Mouse (Mus musculus) heart, postnatal 25 days (tissue): ENCODE data around the gene Lmo2. TPM values are rescaled to one million over a fixed set of nuclear protein-coding genes. Genes with fewer than 3 reads are reported as not detected.
A peak's percentile ranks its signal among the peaks of the same experiment; 100 is the strongest.

Experiments used
- DNase-seq: peaks from one replicate; pipeline ENCODE4 v3.0.0; 2022; ENCODE audit warnings: low spot score
- intact Hi-C: fragments of 180-260 bp; cut with DNase I; formaldehyde crosslinking; loops from one replicate; pipeline ENCODE4 v1.15.1; 2025
- total RNA-seq, 2 experiments: library from RNA; stranded (reverse); gene quantifications; 2 replicates each; pipeline ENCODE4 v1.2.3; 2021

Gene Lmo2
- total RNA-seq, 2 experiments from 2014 or later: 19.3 to 19.8 TPM

DNA sequence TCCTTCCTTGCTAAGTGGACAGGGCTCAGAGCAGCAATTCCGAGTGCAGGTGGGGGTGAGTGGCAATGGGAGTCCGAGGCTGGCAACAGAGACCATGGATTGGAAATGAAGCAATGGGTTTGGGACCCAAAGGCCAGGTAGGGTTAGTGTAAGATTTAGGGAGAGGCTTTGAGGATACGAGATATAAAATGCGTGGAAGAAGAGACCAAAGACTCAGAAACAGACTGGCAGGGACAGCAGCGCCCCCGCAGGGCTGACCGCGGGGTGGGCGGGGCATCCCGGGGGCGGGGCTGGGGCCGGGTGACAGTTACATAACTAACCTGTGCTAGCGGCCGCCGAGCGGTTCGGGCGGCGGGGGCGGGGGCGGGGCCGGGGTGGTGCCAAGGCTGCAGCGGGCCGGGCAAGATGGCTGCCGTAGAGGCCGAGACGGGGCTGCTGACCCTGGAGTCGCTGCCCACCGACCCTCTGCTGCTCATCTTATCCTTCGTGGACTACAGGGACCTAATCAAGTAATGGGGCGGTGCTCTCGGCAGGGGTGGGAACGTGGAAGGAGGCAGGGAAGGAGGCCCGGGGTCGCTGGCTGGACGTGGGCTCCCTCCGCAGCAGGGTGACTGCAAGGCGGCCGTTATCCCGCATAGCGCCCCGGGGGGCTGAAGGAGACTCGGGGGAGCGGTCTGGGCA, 69.8 kb downstream of the Lmo2 start, which contains the start of gene Fbxo3:
TSS of gene Fbxo3 (plus strand) at position 264 of the 681 bp plus-strand sequence.
- intact Hi-C loops: no loop called here
- DNase-seq: peak; percentile 75

- DNase-seq: no peak
- intact Hi-C loops: no loop called here
Measured at GRCm38 (mm10) chr2:104028139-104028723, 70.4 kb downstream of the Lmo2 start, which contains the start of gene 4931422A03Rik. 4931422A03Rik (minus strand) TSS chr2:104028361.

GRCm38 (mm10) chr2:104029074-104029473, 71.3 kb downstream of the Lmo2 start:
- no peak for DNase-seq
- intact Hi-C loops: no loop called here

DNA sequence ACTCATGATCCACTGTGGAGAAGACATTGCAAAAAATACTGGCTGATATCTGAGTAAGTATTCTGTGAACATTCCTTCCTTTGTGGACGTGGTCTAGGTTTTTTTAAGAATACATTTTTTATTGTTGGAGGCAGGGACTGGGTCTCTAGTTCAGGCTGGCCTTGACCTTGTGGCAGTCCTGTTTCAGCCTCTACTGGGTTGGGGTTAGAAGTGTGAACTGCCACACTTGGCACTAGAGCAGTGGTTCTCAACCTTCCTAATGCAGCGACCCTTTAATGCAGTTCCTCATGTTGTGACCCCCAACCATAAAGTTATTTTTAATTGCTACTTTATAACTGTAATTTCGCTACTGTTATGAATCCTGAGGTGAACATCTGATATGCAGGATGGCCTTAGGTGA, 72.6 kb downstream of the Lmo2 start:
- intact Hi-C loops: loop anchor here (10.0 kb wide), 2 partner anchors 64 to 464 kb away; partner anchors contain the start of genes Cd59a and Hipk3
- DNase-seq: no peak

Other genes starting within 250 kb of the Lmo2 start
- 10 to 100 TPM; 12.7 to 13.7 TPM for gene Nat10, start 196.7 kb upstream of the Lmo2 start, total RNA-seq
- gene Caprin1, start 160.3 kb upstream of the Lmo2 start, total RNA-seq: 100 to 1,000 TPM; 197 to 217 TPM
- gene Fbxo3, start 69.7 kb downstream of the Lmo2 start, total RNA-seq: 10 to 100 TPM; 51.9 to 58.3 TPM
- not detected for gene 4931422A03Rik, start 70.4 kb downstream of the Lmo2 start, total RNA-seq
- under 1 TPM in 1 of 2 experiments, not detected in 1; 0.25 TPM for gene Gm10912, start 107.8 kb downstream of the Lmo2 start, total RNA-seq
- gene Gm10799, start 110.6 kb downstream of the Lmo2 start, total RNA-seq: not detected
- gene Cd59b, start 111.9 kb downstream of the Lmo2 start, total RNA-seq: 1 to 10 TPM; 1.4 to 3.4 TPM
- gene Cd59a, start 137.8 kb downstream of the Lmo2 start, total RNA-seq: 10 to 100 TPM; 48.8 to 49.2 TPM
- under 1 TPM; 0.42 to 0.56 TPM for gene A930018P22Rik, start 164.8 kb downstream of the Lmo2 start, total RNA-seq